In the genomic region with DNA sequence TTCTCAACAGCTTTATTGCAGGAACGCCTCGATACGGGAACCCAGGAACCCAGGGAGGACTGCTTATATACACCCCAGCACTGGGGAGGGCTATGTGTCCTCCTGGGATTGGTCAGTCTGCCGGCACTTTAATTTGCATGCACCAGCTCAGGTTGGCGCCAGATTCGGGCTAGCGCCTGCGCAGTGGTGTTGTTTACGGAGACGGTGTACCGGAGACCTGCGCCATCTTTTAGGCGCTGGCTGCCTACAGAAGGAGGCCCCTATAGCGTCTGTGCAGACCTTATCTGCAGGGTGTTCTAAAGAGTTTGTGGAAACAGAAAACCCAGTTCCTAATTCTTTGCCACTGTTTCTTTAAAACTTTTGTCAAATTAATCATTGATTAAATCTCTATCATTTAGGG, we compare ENCODE assay signal across 43 mouse cellular contexts. TPM values are rescaled to one million over a fixed set of nuclear protein-coding genes. Genes with fewer than 3 reads are reported as not detected.
"Had no signal": no experiment of that assay in that cellular context is flagged by ENCODE, and none has a peak within 500 bp of the region (broad histone marks: within the 10 kb centered on the region; RNA-seq: fewer than 3 reads in every experiment).

No protein-coding gene starts in this region.

- H3K4me3 ChIP-seq: heart, embryonic 10.5 days; heart, embryonic 12.5 days; heart, embryonic 13.5 days; heart, embryonic 15.5 days; hindbrain, embryonic 10.5 days; hindbrain, embryonic 12.5 days; hindbrain, embryonic 13.5 days; hindbrain, embryonic 15.5 days; intestine, embryonic 15.5 days; kidney, embryonic 15.5 days; layer of hippocampus, adult 2 months had no signal

- H3K27ac ChIP-seq: heart, embryonic 10.5 days; heart, embryonic 13.5 days; heart, embryonic 15.5 days; hindbrain, embryonic 10.5 days; hindbrain, embryonic 12.5 days; hindbrain, embryonic 13.5 days; hindbrain, embryonic 14.5 days; hindbrain, embryonic 15.5 days; hindbrain, postnatal 0 days; intestine, embryonic 15.5 days; kidney, embryonic 15.5 days; kidney, postnatal 0 days; layer of hippocampus, adult 2 months had no signal

- H3K27me3 ChIP-seq: heart, embryonic 12.5 days; heart, embryonic 13.5 days; heart, embryonic 15.5 days; hindbrain, embryonic 12.5 days; hindbrain, embryonic 13.5 days; hindbrain, embryonic 15.5 days; intestine, embryonic 15.5 days; kidney, embryonic 15.5 days had no signal

- H3K4me1 ChIP-seq: heart, embryonic 10.5 days; hindbrain, embryonic 10.5 days; hindbrain, embryonic 12.5 days; hindbrain, embryonic 13.5 days; hindbrain, embryonic 15.5 days; intestine, embryonic 15.5 days; kidney, embryonic 15.5 days had no signal

- DNase-seq: heart, postnatal 10 days; heart, postnatal 14 days; heart, postnatal 36 days; heart, postnatal 4 days; kidney, adult 11 months; kidney, adult 18-20 months; kidney, adult 2 months; kidney, adult 8-10 months; kidney, adult 9 months; kidney, postnatal 10 days; kidney, postnatal 14 days; kidney, postnatal 25 days; kidney, postnatal 36 days; kidney, postnatal 4 days; layer of hippocampus, adult 9-11 months; layer of hippocampus, postnatal 36 days had no signal

- H3K36me3 ChIP-seq: heart, embryonic 10.5 days; heart, embryonic 12.5 days; heart, embryonic 13.5 days; heart, embryonic 15.5 days; hindbrain, embryonic 10.5 days; hindbrain, embryonic 12.5 days; hindbrain, embryonic 13.5 days; hindbrain, embryonic 15.5 days; intestine, embryonic 15.5 days; kidney, embryonic 15.5 days had no signal

RNA-seq across cellular contexts. Expression of a gene that starts 11.3 kb away (rescaled TPM):
- polyA plus RNA-seq: heart, embryonic 10.5 days; heart, embryonic 11.5 days; heart, embryonic 12.5 days; heart, embryonic 13.5 days; heart, embryonic 14.5 days; heart, embryonic 15.5 days; heart, embryonic 16.5 days; heart, postnatal 0 days; hindbrain, embryonic 10.5 days; hindbrain, embryonic 11.5 days; hindbrain, embryonic 12.5 days; hindbrain, embryonic 13.5 days; hindbrain, embryonic 14.5 days; hindbrain, embryonic 15.5 days; hindbrain, embryonic 16.5 days; hindbrain, postnatal 0 days; inflammation-experienced regulatory T-cells, adult 6 months; intestine, embryonic 14.5 days; intestine, embryonic 15.5 days; intestine, embryonic 16.5 days; intestine, postnatal 0 days; kidney, adult 2 months; kidney, embryonic 14.5 days; kidney, embryonic 15.5 days; kidney, embryonic 16.5 days; kidney, postnatal 0 days; large intestine, adult 2 months had no signal

RNA-seq across cellular contexts. Expression of a gene that starts 38.9 kb away (rescaled TPM):
- polyA plus RNA-seq: heart, embryonic 10.5 days; heart, embryonic 11.5 days; heart, embryonic 12.5 days; heart, embryonic 13.5 days; heart, embryonic 14.5 days; heart, embryonic 15.5 days; heart, embryonic 16.5 days; heart, postnatal 0 days; hindbrain, embryonic 10.5 days; hindbrain, embryonic 11.5 days; hindbrain, embryonic 12.5 days; hindbrain, embryonic 13.5 days; hindbrain, embryonic 15.5 days; hindbrain, embryonic 16.5 days; hindbrain, postnatal 0 days; inflammation-experienced regulatory T-cells, adult 6 months; intestine, embryonic 14.5 days; intestine, embryonic 15.5 days; intestine, embryonic 16.5 days; intestine, postnatal 0 days; kidney, adult 2 months; kidney, embryonic 14.5 days; kidney, embryonic 15.5 days; kidney, embryonic 16.5 days; kidney, postnatal 0 days; large intestine, adult 2 months had no signal
